Mouse (Mus musculus): ENCODE measurements around the gene Dcpp1. TPM values are rescaled to one million over a fixed set of nuclear protein-coding genes. Genes with fewer than 3 reads are reported as not detected.
"Not testable (repeated sequence)": the region's sequence is repeated elsewhere in the genome, so short reads cannot be mapped to it uniquely, and the experiment has no call there.

Dcpp1 gene
- polyA plus RNA-seq, 1 experiment from 2014 or later: not detected

DNA sequence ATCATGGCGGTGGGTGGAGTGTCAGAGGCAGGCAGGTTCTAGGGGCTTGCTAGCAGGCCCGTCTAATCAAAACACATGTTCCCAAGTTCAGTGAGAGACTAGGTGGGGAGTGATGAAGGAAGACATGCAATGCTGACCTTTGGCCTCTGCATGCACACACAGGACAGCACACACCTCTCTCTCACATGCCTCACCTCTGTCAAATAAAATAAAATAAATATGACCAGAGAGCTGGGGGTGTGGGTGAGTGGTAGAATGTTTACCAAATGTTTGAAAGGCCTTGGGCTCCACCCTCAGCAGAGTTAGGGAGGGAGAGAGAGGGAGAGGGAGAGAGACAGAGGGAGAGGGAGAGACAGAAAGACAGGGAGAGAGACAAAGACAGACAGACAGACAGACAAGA, 22.8 kb upstream of the Dcpp1 start:
- Histone ChIP-seq H3K9ac (no peak overlapping the region), H3K27me3 (no peaks in the 10 kb centered on the region; the same call in 1 of the 2 replicates), H3K27ac (no peak overlapping the region), H3K36me3 (no peaks in the 10 kb centered on the region), H3K4me3 (no peak overlapping the region), H3K4me2 (no peak overlapping the region), H3K9me3 (no peaks in the 10 kb centered on the region), H3K4me1 (replicated peaks) (no peaks in the 10 kb centered on the region)
- WGBS: 86% methylated on average over 2 of the region's 2 CpGs
- no peak for ATAC-seq (ENCODE audit: low FRiP score)

DNA sequence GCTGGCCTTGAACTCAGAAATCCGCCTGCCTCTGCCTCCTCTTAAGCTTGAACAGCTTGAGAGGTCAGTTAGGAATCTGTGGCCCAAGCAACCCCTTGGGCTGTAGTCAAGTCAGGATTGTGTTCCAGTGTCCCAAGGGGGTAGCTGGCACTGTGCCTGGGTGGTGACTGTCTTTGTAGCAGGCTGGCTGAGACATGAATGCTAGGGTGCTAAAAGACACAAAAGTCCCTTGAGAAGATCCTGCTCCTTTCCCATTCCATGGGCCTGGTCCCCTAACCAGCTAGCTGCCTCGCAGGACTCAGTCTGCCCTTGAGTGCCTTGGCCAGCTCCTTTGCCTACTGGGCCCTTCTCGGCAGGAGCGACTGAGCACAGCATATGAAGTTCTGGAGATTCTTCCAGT, 17.8 kb upstream of the Dcpp1 start:
- Histone ChIP-seq H3K36me3 (no peaks in the 10 kb centered on the region), H3K4me2 (no peak overlapping the region), H3K4me1 (replicated peaks) (no peaks in the 10 kb centered on the region), H3K9ac (no peak overlapping the region), H3K9me3 (no peaks in the 10 kb centered on the region), H3K4me3 (no peak overlapping the region), H3K27ac (no peak overlapping the region), H3K27me3 (no peaks in the 10 kb centered on the region)
- ATAC-seq (ENCODE audit: low FRiP score): no peak
- 84% methylated on average over 4 of the region's 4 CpGs for WGBS

DNA sequence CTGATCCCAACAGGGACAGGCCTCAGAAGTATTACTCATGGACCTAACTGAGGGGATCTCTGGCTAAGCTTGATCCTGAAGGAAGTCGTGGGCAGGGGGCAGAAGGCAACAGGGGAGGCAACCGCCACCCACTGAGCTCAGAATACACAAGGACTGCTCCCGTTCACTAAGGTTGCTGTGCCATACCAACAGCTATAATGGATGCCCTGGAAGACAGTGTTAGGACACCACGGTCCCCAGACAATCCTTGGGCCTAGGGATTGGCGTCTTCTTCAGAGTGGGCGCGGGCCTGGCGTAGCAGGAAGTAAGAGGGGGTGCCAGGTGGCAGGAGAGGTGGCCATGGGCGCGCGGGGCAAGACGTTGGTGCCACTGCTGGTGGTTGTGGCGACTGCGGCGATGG, 12.9 kb upstream of the Dcpp1 start, which contains the start of gene Prss21:
Gene Prss21, plus strand, starts transcription at position 301 of the 400 bp plus-strand sequence.
- no peaks in the 10 kb centered on the region for H3K4me1 ChIP-seq (replicated peaks)
- ATAC-seq (ENCODE audit: low FRiP score): no peak
- 89% methylated on average over 15 of the region's 15 CpGs for WGBS

DNA sequence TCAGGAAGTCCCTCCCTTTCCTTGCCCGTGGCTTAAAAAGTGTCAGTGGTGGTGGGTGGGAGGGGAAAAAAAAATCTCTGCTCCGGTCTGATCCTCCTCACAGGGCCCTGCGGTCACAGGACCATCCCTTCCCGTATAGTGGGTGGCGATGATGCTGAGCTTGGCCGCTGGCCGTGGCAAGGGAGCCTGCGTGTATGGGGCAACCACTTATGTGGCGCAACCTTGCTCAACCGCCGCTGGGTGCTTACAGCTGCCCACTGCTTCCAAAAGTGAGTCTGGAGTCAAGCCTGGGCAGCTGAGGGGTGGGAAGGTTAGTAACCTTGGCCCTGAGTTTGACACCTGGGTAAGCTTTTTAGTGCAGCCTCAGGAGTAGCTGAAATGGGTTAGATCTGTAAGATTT, 12.2 kb upstream of the Dcpp1 start:
- 91% methylated on average over 11 of the region's 11 CpGs for WGBS
- H3K9ac ChIP-seq: no peak overlapping the region
- no peak for ATAC-seq (ENCODE audit: low FRiP score)
- H3K27ac ChIP-seq: no peak overlapping the region
- no peaks in the 10 kb centered on the region for H3K9me3 ChIP-seq
- H3K4me2 ChIP-seq: no peak overlapping the region
- H3K36me3 ChIP-seq: no peaks in the 10 kb centered on the region
- H3K4me3 ChIP-seq: no peak overlapping the region
- H3K27me3 ChIP-seq: no peaks in the 10 kb centered on the region
- no peaks in the 10 kb centered on the region for H3K4me1 ChIP-seq (replicated peaks)

More for the DNA sequence above, 12.9 kb upstream of the Dcpp1 start, which contains the start of gene Prss21:
- Histone ChIP-seq H3K9ac (no peak within 1 kb of the TSS), H3K4me3 (no peak within 1 kb of the TSS), H3K9me3 (no peaks in the 10 kb centered on the region), H3K27ac (no peak within 1 kb of the TSS), H3K4me2 (no peak within 1 kb of the TSS), H3K27me3 (no peaks in the 10 kb centered on the region), H3K36me3 (no peaks in the 10 kb centered on the region)

DNA sequence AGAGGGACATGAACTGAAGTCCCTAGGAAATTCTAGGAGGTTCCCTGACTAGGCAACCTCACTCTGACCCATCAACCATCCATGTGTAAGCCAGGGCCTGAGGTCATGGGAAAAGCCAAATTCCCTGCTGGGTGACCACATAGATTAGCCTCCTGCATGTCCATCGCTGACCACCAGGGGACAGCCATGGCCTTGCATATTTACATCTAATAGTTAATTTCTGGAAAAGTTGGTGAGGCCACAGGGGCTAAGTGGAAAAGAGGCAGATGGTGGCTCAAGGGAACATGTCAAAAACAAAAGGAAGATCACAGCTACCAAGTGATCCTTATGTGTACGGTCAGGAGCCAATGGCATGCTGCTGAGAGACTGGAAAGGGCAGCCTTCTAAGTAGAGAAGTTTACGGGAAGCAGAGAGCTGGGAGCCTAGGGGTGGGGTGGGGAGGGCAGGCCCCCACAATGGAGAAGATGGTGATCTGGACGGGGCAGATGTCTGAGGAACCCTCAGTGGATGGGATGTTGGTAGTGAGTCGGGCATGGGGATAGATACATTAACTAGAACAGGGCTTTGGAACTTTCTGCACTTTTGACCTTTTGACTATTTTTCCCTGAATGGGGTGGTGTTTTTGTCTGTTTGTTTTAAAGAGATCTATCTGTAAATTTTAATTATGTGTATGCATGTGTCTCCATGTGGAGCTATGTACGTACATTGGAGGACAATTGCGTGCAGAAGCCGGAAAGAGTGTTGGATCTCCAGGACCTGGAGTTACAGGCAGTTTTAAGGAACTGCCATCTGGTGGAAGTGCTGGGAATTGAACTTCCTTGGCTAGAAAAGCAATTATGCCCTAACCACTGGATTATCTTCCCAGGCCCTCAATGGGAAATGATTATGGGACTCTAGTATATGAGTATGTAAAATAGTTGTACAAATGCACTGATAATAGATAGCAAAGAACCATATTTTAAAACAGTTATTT, 6.5 kb upstream of the Dcpp1 start:
- Histone ChIP-seq H3K27me3 (no peaks in the 10 kb centered on the region), H3K4me1 (replicated peaks) (no peaks in the 10 kb centered on the region), H3K27ac (no peak overlapping the region), H3K4me2 (no peak overlapping the region), H3K9me3 (no peaks in the 10 kb centered on the region), H3K9ac (no peak overlapping the region), H3K36me3 (no peaks in the 10 kb centered on the region), H3K4me3 (no peak overlapping the region)
- peak; percentile 32; the same call in 1 of the 2 replicates for ATAC-seq (ENCODE audit: low FRiP score)
- 48% methylated on average over 8 of the region's 8 CpGs for WGBS

DNA sequence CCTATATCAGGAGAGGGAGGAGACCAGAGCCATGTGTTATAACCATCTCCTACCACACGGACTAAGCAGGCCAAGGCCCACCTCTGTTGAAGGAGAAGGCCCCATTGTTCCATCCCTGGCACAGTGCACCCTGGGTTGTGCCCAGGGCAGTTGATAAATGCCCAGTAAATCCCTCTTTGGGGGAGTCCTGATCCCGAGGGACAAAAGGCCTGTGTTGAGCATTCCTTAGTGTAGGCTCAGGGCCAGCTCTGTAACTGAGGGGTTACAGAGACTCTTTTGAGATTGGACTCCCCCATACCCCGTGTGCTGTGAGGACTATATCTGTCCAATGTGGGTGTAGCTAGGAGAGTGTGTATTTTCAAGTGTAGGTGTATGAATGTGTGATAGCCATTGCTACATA, 3.9 kb upstream of the Dcpp1 start:
- H3K36me3 ChIP-seq: no peaks in the 10 kb centered on the region
- H3K27me3 ChIP-seq: no peaks in the 10 kb centered on the region
- no peak overlapping the region for H3K9ac ChIP-seq
- 57% methylated on average over 3 of the region's 3 CpGs for WGBS
- peak; percentile 71 for ATAC-seq (ENCODE audit: low FRiP score)
- H3K27ac ChIP-seq: no peak overlapping the region
- no peak overlapping the region for H3K4me2 ChIP-seq
- no peaks in the 10 kb centered on the region for H3K4me1 ChIP-seq (replicated peaks)
- H3K4me3 ChIP-seq: no peak overlapping the region
- no peaks in the 10 kb centered on the region for H3K9me3 ChIP-seq

DNA sequence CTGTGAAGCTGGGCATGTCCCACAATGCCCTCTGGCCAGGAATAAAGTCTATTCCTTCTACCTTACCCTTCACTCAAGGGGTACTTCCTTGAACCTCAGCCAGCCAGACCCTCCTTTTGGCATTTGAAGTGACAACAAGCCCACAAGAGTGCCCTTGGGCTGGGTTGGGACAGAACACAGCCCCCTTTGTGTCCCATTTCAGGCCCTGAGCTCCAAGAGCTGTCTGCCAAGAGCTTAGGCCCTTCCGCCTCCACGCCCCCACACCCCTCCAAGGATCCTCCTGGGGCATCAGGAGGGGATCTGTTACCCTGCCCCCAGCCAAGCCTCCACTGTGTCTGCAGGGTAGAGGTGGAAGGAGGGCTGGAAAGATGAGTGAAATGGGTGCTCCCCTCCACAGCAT, 3.5 kb upstream of the Dcpp1 start:
- WGBS: 77% methylated on average over 2 of the region's 2 CpGs
- peak; percentile 24 for ATAC-seq (ENCODE audit: low FRiP score)
- no peak overlapping the region for H3K9ac ChIP-seq
- no peak overlapping the region for H3K4me2 ChIP-seq
- no peaks in the 10 kb centered on the region for H3K4me1 ChIP-seq (replicated peaks)
- H3K27ac ChIP-seq: no peak overlapping the region
- H3K36me3 ChIP-seq: no peaks in the 10 kb centered on the region
- H3K4me3 ChIP-seq: no peak overlapping the region
- H3K27me3 ChIP-seq: no peaks in the 10 kb centered on the region
- H3K9me3 ChIP-seq: no peaks in the 10 kb centered on the region

DNA sequence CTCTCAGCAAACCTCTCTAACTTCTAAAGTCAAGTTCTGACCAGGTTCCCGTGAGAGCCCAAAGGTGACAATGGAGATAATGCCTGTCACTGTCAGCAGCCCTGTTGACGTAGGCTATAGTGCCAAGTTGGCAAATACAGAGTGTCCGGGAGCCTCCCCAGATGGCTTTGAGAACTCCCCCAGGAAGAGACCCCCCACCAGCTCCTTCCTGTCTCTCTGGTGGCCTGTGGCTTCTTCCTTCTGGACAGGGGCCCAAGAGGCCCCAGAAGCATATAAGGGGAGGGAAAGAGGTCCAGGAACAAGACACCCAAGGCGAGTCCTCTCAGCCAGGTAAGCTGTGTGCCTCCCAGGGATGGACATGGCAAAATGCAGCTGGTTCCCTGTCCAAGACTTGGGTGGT, 36.5 kb downstream of the Dcpp1 start, which contains the start of gene Dcpp3:
Gene Dcpp3, plus strand, starts transcription at position 301 of the 400 bp plus-strand sequence.
- not testable (repeated sequence) for H3K4me1 ChIP-seq (replicated peaks); H3K27me3 ChIP-seq; ATAC-seq (ENCODE audit: low FRiP score); H3K4me2 ChIP-seq; H3K9me3 ChIP-seq; H3K4me3 ChIP-seq; H3K9ac ChIP-seq; H3K36me3 ChIP-seq; H3K27ac ChIP-seq
- WGBS: 84% methylated on average over 4 of the region's 4 CpGs

DNA sequence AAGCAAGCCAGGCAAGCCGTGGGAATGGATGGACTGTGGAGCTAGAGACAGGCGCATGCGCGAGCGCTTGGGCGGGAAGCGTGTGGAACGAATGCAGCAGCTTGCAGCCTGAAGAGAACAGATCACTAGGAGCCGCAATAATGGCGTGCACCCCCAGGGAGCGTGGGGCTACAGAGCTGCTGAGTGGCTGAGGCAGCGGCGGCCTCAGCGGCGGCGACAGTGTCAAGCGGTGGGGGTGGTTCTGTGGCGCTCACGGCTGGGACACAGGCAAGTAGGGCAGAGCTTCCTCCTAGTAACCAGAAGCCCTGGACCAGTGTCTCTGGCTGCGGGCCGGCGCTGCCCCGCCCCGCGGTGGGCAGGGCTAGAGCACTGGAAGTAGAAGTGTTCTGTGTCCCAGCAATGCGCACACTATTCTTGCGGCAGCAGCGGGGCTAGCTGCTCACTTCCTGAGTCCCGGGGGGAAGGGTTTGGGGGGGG, 43.9 kb downstream of the Dcpp1 start:
- no peaks in the 10 kb centered on the region for H3K27me3 ChIP-seq
- H3K4me3 ChIP-seq: peak overlapping the region; percentile 57
- H3K4me2 ChIP-seq: peak overlapping the region; percentile 79
- H3K27ac ChIP-seq: peak overlapping the region; percentile 93
- H3K4me1 ChIP-seq (replicated peaks): peaks cover 11% of the 10 kb centered on the region
- under 1% methylated on average over 29 of the region's 29 CpGs for WGBS
- no peaks in the 10 kb centered on the region for H3K9me3 ChIP-seq
- peak; percentile 97 for ATAC-seq (ENCODE audit: low FRiP score)
- no peaks in the 10 kb centered on the region for H3K36me3 ChIP-seq
- peak overlapping the region; percentile 68 for H3K9ac ChIP-seq

DNA sequence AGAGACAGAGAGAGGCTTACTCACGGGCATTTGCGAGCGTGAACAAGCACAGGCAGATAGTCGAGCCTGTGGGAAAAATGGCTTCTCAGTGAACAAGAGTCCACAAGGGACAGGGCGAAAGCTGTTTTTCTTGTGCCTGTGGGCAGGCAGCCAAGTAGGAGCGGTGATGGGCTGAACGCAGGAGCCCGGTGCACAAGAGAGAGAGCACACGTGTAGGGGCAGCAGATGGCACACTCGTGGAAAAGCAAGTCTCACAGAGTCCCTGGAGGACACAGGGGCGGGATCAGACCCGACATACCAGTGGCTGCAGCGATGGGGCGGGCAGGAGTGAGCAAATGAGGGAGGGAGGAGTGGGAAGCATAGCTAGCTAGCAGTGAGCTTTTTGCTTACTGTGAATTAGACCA, 44.4 kb downstream of the Dcpp1 start:
- Histone ChIP-seq H3K9me3 (no peaks in the 10 kb centered on the region), H3K36me3 (no peaks in the 10 kb centered on the region), H3K27ac (peak overlapping the region; percentile 93), H3K27me3 (no peaks in the 10 kb centered on the region), H3K4me3 (peak overlapping the region; percentile 57), H3K4me2 (peak overlapping the region; percentile 79), H3K9ac (peak overlapping the region; percentile 68), H3K4me1 (replicated peaks) (peaks cover 11% of the 10 kb centered on the region)
- peak; percentile 87 for ATAC-seq (ENCODE audit: low FRiP score)
- WGBS: under 1% methylated on average over 14 of the region's 14 CpGs

DNA sequence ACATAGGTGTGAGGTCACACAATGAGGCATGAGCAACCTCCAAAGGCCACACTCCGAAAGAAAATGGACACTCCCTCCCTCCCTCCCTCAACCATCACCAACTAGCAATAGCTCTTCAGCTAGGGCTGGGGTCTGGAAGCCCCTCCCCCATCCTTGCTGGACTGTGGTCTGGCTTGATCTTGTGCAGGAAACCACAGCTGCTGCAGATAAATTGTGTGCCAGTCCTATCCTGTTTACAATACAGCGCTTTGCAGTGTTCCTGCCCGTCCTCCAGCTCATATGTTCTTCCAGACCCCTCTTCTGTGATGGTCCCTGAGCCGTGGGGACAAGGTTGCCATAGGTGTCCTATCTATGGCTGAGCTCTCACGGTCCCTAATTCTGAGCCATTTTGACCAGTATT, 50.5 kb downstream of the Dcpp1 start:
- Histone ChIP-seq H3K4me1 (replicated peaks) (no peaks in the 10 kb centered on the region), H3K4me3 (no peak overlapping the region), H3K9me3 (no peaks in the 10 kb centered on the region), H3K36me3 (no peaks in the 10 kb centered on the region), H3K27ac (no peak overlapping the region), H3K4me2 (no peak overlapping the region), H3K27me3 (no peaks in the 10 kb centered on the region), H3K9ac (no peak overlapping the region)
- WGBS: 93% methylated on average over 5 of the region's 5 CpGs
- no peak for ATAC-seq (ENCODE audit: low FRiP score)
